ENCODE assay signal across 1 mouse cellular context in the genomic region with DNA sequence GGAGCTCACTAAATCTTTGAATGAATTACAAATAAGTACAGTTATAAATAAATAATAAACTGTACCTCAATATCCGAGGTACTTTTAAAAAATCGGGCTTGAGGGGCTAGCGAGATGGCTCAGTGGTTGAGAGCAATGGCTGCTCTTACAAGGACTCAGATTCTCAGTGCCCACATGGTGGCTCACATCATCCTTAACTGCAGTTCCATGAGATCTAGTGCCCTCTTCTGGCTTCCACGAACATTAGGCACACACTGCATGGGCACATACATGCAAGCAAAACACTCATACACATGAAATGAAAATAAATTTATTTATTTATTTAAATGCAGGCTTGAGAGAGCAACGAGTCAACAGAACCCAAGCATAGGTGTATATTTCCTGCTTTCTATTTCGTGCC.
TF ChIP-seq lines count a peak whose summit lies in the region.

No protein-coding gene starts in this region.

TF ChIP-seq in MEL, 35 proteins besides CTCF, POLR2A, EP300 and RAD21:
- no peak for TF ChIP-seq HCFC1 (IDR thresholded peaks at IDR 0.05; ENCODE audit: low read depth, low read length)
- TF ChIP-seq MAX (IDR thresholded peaks at IDR 0.05; ENCODE audit: low read length), result no peak
- no peak for TF ChIP-seq SIN3A (IDR thresholded peaks at IDR 0.05; ENCODE audit: low read length)
- TF ChIP-seq MYC (IDR thresholded peaks at IDR 0.05; ENCODE audit: low read depth, low read length), result no peak
- TF ChIP-seq RCOR1 (IDR thresholded peaks at IDR 0.05; ENCODE audit: low read depth, low read length), result no peak
- TF ChIP-seq POLR2AphosphoS5 (IDR thresholded peaks at IDR 0.05; ENCODE audit: borderline replicate concordance, low read depth, low read length), result no peak
- TF ChIP-seq TAL1 (IDR thresholded peaks at IDR 0.05; ENCODE audit: low read length), result no peak
- TF ChIP-seq GATA1 (IDR thresholded peaks at IDR 0.05; ENCODE audit: low read depth, low read length), result no peak
- no peak for TF ChIP-seq UBTF (IDR thresholded peaks at IDR 0.05; ENCODE audit: borderline replicate concordance, insufficient read depth, low read depth, low read length)
- TF ChIP-seq NRF1 (IDR thresholded peaks at IDR 0.05; ENCODE audit: insufficient read depth, low read depth, low read length, poor library complexity, severe bottlenecking), result no peak
- TF ChIP-seq SMC3 (IDR thresholded peaks at IDR 0.05; ENCODE audit: low read depth, low read length), result no peak
- no peak for TF ChIP-seq CHD2 (IDR thresholded peaks at IDR 0.05; ENCODE audit: low read length)
